Mouse (Mus musculus) MEL (cell line): Measurements from ENCODE around the gene Cdh4. TPM values are rescaled to one million over a fixed set of nuclear protein-coding genes. Genes with fewer than 3 reads are reported as not detected.

Experiments used
- DNase-seq: peaks from one replicate; pipeline ENCODE4 v3.0.0; 2011; ENCODE audit warnings: low read depth, low spot score
- H3K27ac ChIP-seq: 2 replicates; pipeline ENCODE4 v1.5.1; 2012; ENCODE audit warnings: low read depth, mild to moderate bottlenecking, control low read depth, low read length, moderate library complexity; ENCODE audit not compliant: control insufficient read depth
- H3K27me3 ChIP-seq, 2 experiments: fragments of 150-350 bp in 1 of 2; sonication (generic) in 1 of 2; 2 replicates each; pipeline ENCODE4 v1.6.1; 2012; ENCODE audit warnings: low read length in 2 of 2, mild to moderate bottlenecking in 2 of 2, improper control_type of control experiment in 1 of 2, moderate library complexity in 1 of 2; ENCODE audit not compliant: insufficient read depth in 2 of 2, control insufficient read depth in 1 of 2
- H3K36me3 ChIP-seq, 2 experiments: 2 replicates each; pipeline ENCODE4 v1.6.1; 2012 to 2014; ENCODE audit warnings: low read length in 2 of 2, improper control_type of control experiment in 1 of 2, inconsistent platforms in 1 of 2, mild to moderate bottlenecking in 1 of 2; ENCODE audit not compliant: insufficient read depth in 2 of 2, control insufficient read depth in 1 of 2
- H3K4me1 ChIP-seq, 2 experiments: fragments of 150-350 bp in 1 of 2; sonication (generic) in 1 of 2; 2 replicates each; pipeline ENCODE4 v1.6.1; 2012; ENCODE audit warnings: low read length in 2 of 2, improper control_type of control experiment in 1 of 2, mild to moderate bottlenecking in 1 of 2; ENCODE audit not compliant: insufficient read depth in 2 of 2, control insufficient read depth in 1 of 2
- H3K4me3 ChIP-seq, 2 experiments: fragments of 150-350 bp in 1 of 2; sonication (generic) in 1 of 2; 2 replicates each; pipeline ENCODE4 v1.5.1; 2012; ENCODE audit warnings: low read depth in 2 of 2, low read length in 2 of 2, mild to moderate bottlenecking in 2 of 2, moderate library complexity in 2 of 2, control low read depth in 1 of 2, improper control_type of control experiment in 1 of 2; ENCODE audit not compliant: control insufficient read depth in 1 of 2, insufficient read depth in 1 of 2
- H3K79me2 ChIP-seq: 2 replicates; pipeline ENCODE4 v1.6.1; 2012; ENCODE audit warnings: mild to moderate bottlenecking, low read length, moderate library complexity; ENCODE audit not compliant: control insufficient read depth, poor library complexity, insufficient read depth
- H3K9ac ChIP-seq: 2 replicates; pipeline ENCODE4 v1.6.1; 2012; ENCODE audit warnings: low read depth, mild to moderate bottlenecking, control low read depth, low read length, moderate library complexity; ENCODE audit not compliant: control insufficient read depth, poor library complexity, severe bottlenecking
- H3K9me3 ChIP-seq: fragments of 150-350 bp; sonication (generic); replicated peaks from 2 replicates; pipeline ENCODE4 v1.6.1; 2012; ENCODE audit warnings: mild to moderate bottlenecking, low read length, improper control_type of control experiment, moderate library complexity; ENCODE audit not compliant: insufficient read depth
- CHD1 ChIP-seq: IDR thresholded peaks from 2 replicates; pipeline ENCODE4 v1.6.1; 2012; ENCODE audit warnings: low read depth, mild to moderate bottlenecking, inconsistent platforms, low read length, improper control_type of control experiment
- CTCF ChIP-seq, 3 experiments: IDR thresholded peaks in 2 of 3; conservative IDR thresholded peaks in 1 of 3; 2 replicates each; pipeline ENCODE4 v1.5.1; 2011 to 2012; ENCODE audit warnings: low read length in 3 of 3, low read depth in 2 of 3, mild to moderate bottlenecking in 2 of 3, improper control_type of control experiment in 1 of 3, inconsistent platforms in 1 of 3, mixed read lengths in 1 of 3, moderate library complexity in 1 of 3; ENCODE audit not compliant: control insufficient read depth in 1 of 3, insufficient read depth in 1 of 3, poor library complexity in 1 of 3, severe bottlenecking in 1 of 3
- E2F4 ChIP-seq: IDR thresholded peaks from 2 replicates; pipeline ENCODE4 v1.6.1; 2011; ENCODE audit warnings: low read depth, low read length, improper control_type of control experiment, borderline replicate concordance
- ELF1 ChIP-seq: IDR thresholded peaks from 2 replicates; pipeline ENCODE4 v1.6.1; 2014; ENCODE audit warnings: low read depth, mild to moderate bottlenecking, inconsistent platforms, low read length, improper control_type of control experiment, moderate library complexity
- EP300 ChIP-seq, 2 experiments: IDR thresholded peaks; 2 replicates each; pipeline ENCODE4 v1.6.1; 2011; ENCODE audit warnings: improper control_type of control experiment in 2 of 2, low read length in 2 of 2, low read depth in 1 of 2, mild to moderate bottlenecking in 1 of 2
- ETS1 ChIP-seq: IDR thresholded peaks from 2 replicates; pipeline ENCODE4 v1.6.1; 2012; ENCODE audit warnings: low read depth, mild to moderate bottlenecking, inconsistent platforms, low read length, improper control_type of control experiment, moderate library complexity
- GABPA ChIP-seq: IDR thresholded peaks from 2 replicates; pipeline ENCODE4 v1.6.1; 2012; ENCODE audit warnings: low read depth, mild to moderate bottlenecking, inconsistent platforms, low read length, improper control_type of control experiment, moderate library complexity
- HCFC1 ChIP-seq: IDR thresholded peaks from 2 replicates; pipeline ENCODE4 v1.6.1; 2012; ENCODE audit warnings: low read depth, mild to moderate bottlenecking, inconsistent platforms, low read length, improper control_type of control experiment, moderate library complexity
- MAX ChIP-seq: IDR thresholded peaks from 2 replicates; pipeline ENCODE4 v1.6.1; 2011; ENCODE audit warnings: low read length, improper control_type of control experiment
- NELFE ChIP-seq: IDR thresholded peaks from 2 replicates; pipeline ENCODE4 v1.6.1; 2011; ENCODE audit warnings: low read depth, low read length, improper control_type of control experiment
- POLR2AphosphoS2 ChIP-seq: IDR thresholded peaks from 2 replicates; pipeline ENCODE4 v1.6.1; 2011; ENCODE audit warnings: low read length, improper control_type of control experiment
- RAD21 ChIP-seq: IDR thresholded peaks from 2 replicates; pipeline ENCODE4 v1.6.1; 2011; ENCODE audit warnings: mild to moderate bottlenecking, low read depth, low read length, improper control_type of control experiment
- SIN3A ChIP-seq: IDR thresholded peaks from 2 replicates; pipeline ENCODE4 v1.6.1; 2012; ENCODE audit warnings: low read length, improper control_type of control experiment, inconsistent platforms
- SMC3 ChIP-seq: IDR thresholded peaks from 2 replicates; pipeline ENCODE4 v1.6.1; 2011; ENCODE audit warnings: low read depth, low read length, improper control_type of control experiment
- TBP ChIP-seq: IDR thresholded peaks from 2 replicates; pipeline ENCODE4 v1.8.0; 2011; ENCODE audit warnings: low read depth, low read length, improper control_type of control experiment
- TCF12 ChIP-seq: IDR thresholded peaks from 2 replicates; pipeline ENCODE4 v1.6.1; 2014; ENCODE audit warnings: low read depth, mild to moderate bottlenecking, inconsistent platforms, low read length, improper control_type of control experiment, moderate library complexity
- USF1 ChIP-seq: IDR thresholded peaks from 2 replicates; pipeline ENCODE4 v1.6.1; 2014; ENCODE audit warnings: low read depth, mild to moderate bottlenecking, inconsistent platforms, low read length, improper control_type of control experiment, moderate library complexity
- ZMIZ1 ChIP-seq: IDR thresholded peaks from 2 replicates; pipeline ENCODE4 v1.6.1; 2012; ENCODE audit warnings: low read depth, mild to moderate bottlenecking, inconsistent platforms, low read length, improper control_type of control experiment, moderate library complexity
- polyA plus RNA-seq, 2 experiments: library from polyadenylated mRNA; stranded (reverse) in 1 of 2; unstranded in 1 of 2; fragments of >175 nt in 1 of 2; fragments of >200 nt in 1 of 2; gene quantifications; 2 replicates each; pipeline versions ENCODE4 v1.2.1 to v1.2.4; 2012; ENCODE audit warnings: low replicate concordance in 2 of 2, low read depth in 1 of 2; ENCODE audit not compliant: insufficient read length in 2 of 2, insufficient read depth in 1 of 2, missing spikeins in 1 of 2
- total RNA-seq: library from RNA; depleted of rRNA; stranded (reverse); fragments of 300-350 nt; gene quantifications from 2 replicates; pipeline ENCODE4 v1.2.3, GENCODE M21; 2012

Gene Cdh4
- total and polyA plus RNA-seq, 3 experiments: not detected

DNA sequence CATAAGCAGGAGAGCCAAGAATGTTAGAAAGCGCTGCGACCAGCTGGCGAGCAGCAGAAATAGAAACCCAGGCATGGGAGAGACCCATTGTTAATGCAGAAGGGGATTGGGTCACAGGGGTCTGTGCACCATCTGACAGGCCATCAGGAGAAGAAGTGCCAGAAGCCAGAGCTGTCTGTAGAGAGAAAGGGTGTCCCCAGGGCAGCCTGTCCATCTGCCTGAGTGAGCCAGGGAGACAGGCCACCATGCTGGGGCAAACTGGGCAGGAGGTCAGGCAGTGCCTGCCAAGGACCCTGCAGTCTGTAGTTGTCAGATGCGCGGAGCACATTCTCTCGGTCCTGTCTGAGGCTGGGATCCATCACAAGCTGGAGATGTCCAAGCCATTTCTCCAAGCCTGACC is 386.7 kb downstream of the Cdh4 start:
- Histone ChIP-seq H3K4me1 (no peaks in the 10 kb centered on the region), H3K79me2 (no peaks in the 10 kb centered on the region), H3K9ac (no peak overlapping the region), H3K36me3 (no peaks in the 10 kb centered on the region), H3K27me3 (no peaks in the 10 kb centered on the region), H3K4me3 (no peak overlapping the region), H3K27ac (no peak overlapping the region), H3K9me3 (no peaks in the 10 kb centered on the region)
- no peak for DNase-seq
- TF ChIP-seq TCF12: no peak
- TF ChIP-seq TBP: no peak
- no peak for TF ChIP-seq SIN3A
- no peak for TF ChIP-seq GABPA
- TF ChIP-seq ZMIZ1: no peak
- TF ChIP-seq USF1: no peak
- no peak for TF ChIP-seq EP300 (IDR thresholded peaks at IDR 0.05; ENCODE audit: low read depth in 1 of 2, low read length in 2 of 2)
- TF ChIP-seq POLR2AphosphoS2: no peak
- TF ChIP-seq SMC3: no peak
- no peak for TF ChIP-seq RAD21
- TF ChIP-seq ELF1: no peak

DNA sequence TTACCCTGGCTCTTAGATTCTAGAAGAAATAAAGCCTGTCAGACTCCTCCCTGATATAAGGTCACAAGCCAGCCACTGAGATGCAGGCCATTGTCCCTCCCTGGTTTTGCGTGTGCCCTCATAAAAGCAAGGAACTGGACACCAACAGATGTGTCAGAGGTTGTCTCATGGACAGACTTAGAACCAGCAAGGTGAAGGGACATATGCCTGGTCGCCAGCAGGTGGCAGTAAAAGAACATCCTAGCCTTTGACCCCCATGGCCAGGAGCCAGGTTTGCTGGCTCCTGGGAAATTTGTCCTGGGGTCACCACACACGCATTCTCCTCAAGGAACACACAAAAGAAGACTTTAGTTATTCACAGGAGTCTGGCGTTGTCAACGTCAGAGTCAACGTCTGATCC is 387.7 kb downstream of the Cdh4 start:
- Histone ChIP-seq H3K9ac (no peak overlapping the region), H3K27ac (no peak overlapping the region), H3K4me1 (no peaks in the 10 kb centered on the region), H3K79me2 (no peaks in the 10 kb centered on the region), H3K4me3 (no peak overlapping the region), H3K36me3 (no peaks in the 10 kb centered on the region), H3K9me3 (no peaks in the 10 kb centered on the region), H3K27me3 (no peaks in the 10 kb centered on the region)
- peak; percentile 5 for DNase-seq
- TF ChIP-seq CHD1 (no peak), ZMIZ1 (no peak), NELFE (no peak), MAX (no peak), ETS1 (no peak), HCFC1 (no peak), E2F4 (no peak), CTCF (IDR thresholded peaks at IDR 0.05 in 2 of 3, conservative IDR thresholded peaks at IDR 0.05 in 1 of 3; ENCODE audit: control insufficient read depth in 1 of 3, insufficient read depth in 1 of 3, low read depth in 2 of 3, low read length in 3 of 3, poor library complexity in 1 of 3, severe bottlenecking in 1 of 3) (peak; percentile 25 to 36 (median 33); a peak in 4 of 6 replicates), SMC3 (peak; percentile 19; the same call in 1 of the 2 replicates), RAD21 (peak; percentile 33)
